Mouse (Mus musculus) left cerebral cortex, postnatal 10 days (tissue): ENCODE measurements at regions not wholly inside any gene's neighbourhood (a gene's known extent, or its start where the extent isn't known, plus 50 kb on each side); places are given as distances from the start of the nearest gene placed in this dataset.
A peak's percentile ranks its signal among the peaks of the same experiment; 100 is the strongest.

ENCODE experiments used
- DNase-seq, 2 experiments: peaks; one replicate each; pipeline ENCODE4 v3.0.0; 2021 to 2022; ENCODE audit warnings: low spot score in 2 of 2, mixed read lengths in 1 of 2; ENCODE audit errors: extremely low spot score in 1 of 2
- intact Hi-C: fragments of 180-260 bp; cut with DNase I; formaldehyde crosslinking; loops from one replicate; pipeline ENCODE4 v1.15.1; 2025

GRCm38 (mm10) chr8:89707341-89707928 is 640.7 kb downstream of the Tox3 start:
- DNase-seq: peak in 1 of 2 experiments; percentile 1
- intact Hi-C loops: no loop called here

- intact Hi-C loops: no loop called here
- DNase-seq: no peak
Observed at GRCm38 (mm10) chr8:89685696-89686095, 641.7 kb upstream of the Sall1 start.

- no peak for DNase-seq
- intact Hi-C loops: no loop called here
Observed at GRCm38 (mm10) chr8:89680937-89681336, 637.0 kb upstream of the Sall1 start.

GRCm38 (mm10) chr8:89680341-89680740 is 636.4 kb upstream of the Sall1 start:
- DNase-seq: no peak
- intact Hi-C loops: no loop called here

DNA sequence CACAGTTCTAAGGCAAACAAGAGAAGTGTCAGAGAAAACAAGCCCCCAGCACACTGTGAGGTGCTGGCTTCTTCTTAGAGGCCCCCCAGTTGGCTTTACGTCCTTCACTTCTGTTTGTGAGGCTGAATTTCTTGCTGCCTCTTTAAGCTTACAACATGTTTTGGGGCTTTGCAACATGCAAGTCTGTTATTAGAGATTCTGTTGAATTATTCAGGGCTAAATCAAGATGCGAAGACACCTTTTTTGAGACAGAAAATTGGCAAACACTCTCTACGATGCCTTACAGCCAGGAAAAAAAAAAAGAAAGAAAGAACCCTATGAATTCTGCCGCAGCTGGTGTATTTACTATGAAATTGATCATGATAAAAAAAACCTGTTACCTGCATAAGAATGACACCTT is 635.6 kb upstream of the Sall1 start:
- intact Hi-C loops: no loop called here
- DNase-seq: no peak

DNA sequence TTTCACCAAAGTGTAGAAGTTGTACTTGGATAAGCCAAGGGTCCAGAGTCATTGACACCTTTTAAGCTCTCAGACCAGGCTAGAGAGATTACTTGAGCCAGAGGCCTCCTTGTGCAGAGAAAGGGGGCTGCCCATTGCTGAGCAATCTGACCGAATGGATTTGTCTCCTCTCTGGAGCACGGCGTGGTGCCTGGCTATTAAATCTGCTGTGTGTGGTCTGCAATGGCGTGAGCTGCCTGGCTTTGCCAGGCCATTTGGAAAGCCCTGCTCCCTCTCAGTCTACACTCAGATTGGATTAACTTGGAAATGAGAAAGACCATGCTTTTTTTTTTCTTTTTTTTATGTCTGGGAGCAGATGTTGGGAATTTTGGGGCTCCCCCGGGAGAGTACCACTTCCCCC is 633.3 kb upstream of the Sall1 start:
- intact Hi-C loops: no loop called here
- DNase-seq: no peak

DNA sequence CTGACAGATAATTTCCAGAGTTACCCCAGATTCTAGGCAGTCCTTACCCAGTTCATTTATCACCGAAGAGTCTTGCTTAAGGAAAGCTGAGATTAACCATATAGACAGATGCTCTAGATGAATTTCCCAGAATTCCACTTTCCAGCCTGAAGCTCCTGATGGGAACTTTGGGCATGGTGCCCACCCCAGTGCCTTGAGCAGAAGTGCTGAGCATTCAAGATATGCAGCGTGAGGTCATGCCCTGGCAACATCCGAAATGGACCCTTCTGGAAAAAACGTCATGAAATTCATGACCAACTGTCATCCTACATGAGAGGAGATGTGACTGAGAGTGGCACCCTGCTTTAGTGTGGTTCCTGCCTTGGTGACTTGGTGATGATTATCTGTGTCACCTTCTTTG is 629.9 kb upstream of the Sall1 start:
- intact Hi-C loops: no loop called here
- no peak for DNase-seq

DNA sequence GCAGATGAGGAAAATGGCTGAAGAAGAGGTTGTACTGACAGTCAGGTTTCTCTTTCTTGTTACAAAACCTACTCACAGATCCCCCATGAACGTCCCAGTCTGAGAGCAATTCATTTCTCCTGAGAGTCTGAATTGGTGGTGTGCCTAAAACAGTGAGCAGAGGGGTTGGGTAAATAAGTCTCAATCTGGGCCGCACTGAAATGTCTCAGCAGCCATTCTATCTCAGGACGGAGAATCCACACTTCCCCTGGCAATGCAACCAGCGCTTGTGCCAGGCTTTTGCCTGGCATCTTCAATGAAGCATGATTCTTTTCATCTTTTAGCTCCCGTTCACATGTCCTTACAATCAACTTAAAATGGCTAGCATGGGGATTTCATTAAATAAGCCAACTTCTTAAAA is 628.7 kb upstream of the Sall1 start:
- DNase-seq: no peak
- intact Hi-C loops: no loop called here

DNA sequence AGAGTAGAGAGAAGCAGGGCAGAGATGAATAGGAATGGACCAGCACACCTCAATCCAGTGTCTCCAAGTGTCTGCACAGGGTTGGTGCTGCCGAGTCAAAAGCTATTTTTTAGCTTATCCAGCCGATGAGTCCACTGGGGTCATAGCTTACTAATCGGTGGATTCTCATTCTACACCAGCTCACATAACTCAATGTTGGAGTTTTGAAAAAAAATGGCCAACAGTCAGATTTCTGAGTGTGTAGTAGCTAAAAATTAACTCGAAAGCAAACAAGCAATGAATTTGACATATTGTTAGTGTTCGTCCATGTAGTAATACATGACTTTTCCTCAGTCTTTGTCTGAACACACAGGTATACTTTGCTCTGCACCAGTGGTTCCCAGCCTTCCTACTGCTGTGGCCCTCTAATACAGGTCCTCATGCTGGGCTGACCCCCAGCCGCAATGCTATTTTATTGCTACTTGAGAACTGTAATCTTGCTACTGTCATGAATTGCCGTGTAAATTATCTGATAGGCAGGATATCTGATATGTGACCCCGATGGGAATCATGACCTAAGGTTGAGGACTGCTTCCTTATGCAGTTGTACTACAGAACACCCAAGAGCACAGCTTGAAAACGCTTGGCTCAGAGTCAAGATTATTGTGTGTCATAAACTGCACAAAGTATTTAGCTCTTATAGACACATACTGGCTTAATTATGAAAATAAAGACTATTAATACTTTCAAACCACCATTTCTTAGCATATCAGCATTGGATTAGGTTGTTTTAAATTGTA is 621.1 kb upstream of the Sall1 start:
- intact Hi-C loops: no loop called here
- DNase-seq: no peak

- DNase-seq: no peak
- intact Hi-C loops: no loop called here
Observed at GRCm38 (mm10) chr8:89663859-89664258, 619.9 kb upstream of the Sall1 start.

DNA sequence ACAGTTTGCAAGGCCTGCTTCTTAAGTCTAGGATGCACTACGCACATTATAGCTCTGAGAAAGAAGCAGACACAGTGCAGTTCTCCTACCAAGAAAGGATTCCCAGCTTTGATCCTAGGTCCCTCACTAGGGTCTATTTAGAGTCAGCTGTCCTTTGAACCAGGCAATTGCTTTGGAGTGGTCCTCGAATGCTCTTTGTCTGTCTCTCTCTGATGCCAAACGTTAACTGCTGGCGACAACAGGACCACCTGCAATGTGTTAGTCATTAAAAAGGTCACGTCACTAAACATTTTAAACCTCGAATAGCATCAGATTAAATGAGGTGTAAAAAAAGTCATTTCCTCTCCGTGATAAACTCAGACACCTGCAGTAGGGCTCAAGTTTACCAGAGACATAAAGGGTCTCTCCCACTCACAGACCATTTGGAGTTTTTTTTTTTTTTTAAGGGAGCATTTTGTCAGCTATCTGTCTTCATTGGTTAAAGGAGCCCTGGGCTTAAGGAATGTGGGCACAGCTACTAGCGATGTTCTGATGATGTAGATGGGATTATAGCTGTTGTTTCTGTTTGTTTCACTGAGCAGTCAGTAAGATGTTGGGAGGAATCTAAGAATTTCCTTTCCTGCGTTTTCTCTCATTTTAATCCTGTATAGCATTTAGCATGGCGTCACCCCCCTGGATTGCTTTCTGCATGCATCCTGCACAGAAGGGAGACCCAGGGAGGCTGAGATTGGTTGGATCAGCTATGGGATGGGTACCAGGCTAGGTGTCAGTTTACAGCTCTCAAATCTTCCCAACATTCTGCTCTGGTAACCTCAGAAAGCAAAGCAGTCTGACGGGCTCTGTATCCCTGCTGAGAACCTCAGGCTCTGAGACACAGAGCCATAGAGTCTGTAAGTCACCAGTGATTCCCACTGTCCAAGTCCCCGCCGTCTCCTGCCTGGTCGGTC is 615.3 kb upstream of the Sall1 start:
- DNase-seq: no peak
- intact Hi-C loops: no loop called here

GRCm38 (mm10) chr8:89655369-89655768 is 611.4 kb upstream of the Sall1 start:
- DNase-seq: no peak
- intact Hi-C loops: no loop called here

DNA sequence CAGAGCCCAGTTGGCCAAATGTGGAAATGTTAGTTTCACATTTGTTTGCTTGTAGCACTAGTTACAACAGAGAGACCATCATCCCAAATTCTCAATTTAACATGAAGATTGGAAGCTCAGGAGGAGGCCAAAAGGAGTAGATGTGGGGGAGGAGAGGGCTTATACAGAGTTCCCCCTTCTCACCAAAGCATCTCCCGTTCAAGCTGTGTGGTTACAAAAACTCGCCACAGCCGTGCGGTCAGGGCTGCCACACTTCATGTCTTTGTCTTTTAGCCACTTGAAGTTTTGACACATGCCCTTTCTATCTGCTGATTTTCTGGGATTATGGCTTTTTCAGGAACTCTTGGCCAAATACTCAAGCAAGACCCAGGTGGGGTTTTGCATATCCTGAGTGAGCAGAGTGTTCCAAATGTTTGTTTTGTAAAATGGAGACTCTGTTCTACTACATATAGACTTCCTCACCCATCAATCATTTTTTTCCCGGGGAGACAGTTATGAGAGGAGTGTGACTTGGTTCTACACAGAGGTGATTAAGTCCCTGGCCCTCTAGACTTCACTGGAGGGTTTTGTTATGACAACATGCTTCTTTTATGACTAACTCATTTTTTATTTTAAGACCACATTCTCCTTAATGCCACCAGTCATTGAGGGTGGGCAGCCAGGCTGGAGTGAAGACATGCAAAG is 605.4 kb upstream of the Sall1 start:
- no peak for DNase-seq
- intact Hi-C loops: no loop called here

DNA sequence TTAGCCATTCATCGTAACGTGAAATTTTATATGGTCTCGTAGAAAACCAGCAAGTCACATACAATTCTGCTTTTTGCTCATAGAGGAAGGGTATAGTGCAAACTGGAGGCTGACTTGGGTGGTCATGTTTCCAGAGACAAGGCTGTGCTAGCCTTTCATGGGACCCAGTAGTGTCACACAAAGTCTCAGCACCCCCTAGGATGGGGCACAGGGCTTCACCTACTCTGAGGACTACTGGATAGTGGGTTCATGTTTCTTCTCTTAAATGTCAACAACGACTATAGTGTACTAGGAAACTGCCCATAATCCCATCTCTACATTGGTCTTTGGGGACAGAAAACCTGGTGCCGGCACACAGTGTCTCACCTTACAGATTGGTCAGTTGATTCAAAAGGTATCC is 603.0 kb upstream of the Sall1 start:
- intact Hi-C loops: no loop called here

DNA sequence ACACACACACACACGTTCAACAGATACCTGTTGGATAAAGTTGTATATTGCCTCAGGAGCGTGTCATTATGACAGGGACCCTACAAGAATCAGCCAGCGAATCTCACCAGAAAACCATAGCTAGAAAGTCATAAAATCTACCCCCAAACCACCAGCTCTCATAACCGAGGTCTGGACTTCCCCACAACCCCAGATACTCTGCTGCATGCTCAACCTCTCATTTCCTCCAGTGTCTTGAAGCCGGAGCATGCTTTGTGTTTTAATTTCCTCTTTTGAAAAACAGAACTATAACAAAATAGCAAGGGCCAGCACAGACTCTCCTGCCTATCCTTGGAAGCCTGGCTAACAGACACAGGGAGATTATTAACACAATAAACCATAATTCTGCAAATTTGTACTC is 597.4 kb upstream of the Sall1 start:
- DNase-seq: no peak
- intact Hi-C loops: no loop called here

More for the DNA sequence above, 603.0 kb upstream of the Sall1 start:
- DNase-seq: no peak

- no peak for DNase-seq
- intact Hi-C loops: no loop called here
Observed at GRCm38 (mm10) chr8:89634864-89635263, 590.9 kb upstream of the Sall1 start.

DNA sequence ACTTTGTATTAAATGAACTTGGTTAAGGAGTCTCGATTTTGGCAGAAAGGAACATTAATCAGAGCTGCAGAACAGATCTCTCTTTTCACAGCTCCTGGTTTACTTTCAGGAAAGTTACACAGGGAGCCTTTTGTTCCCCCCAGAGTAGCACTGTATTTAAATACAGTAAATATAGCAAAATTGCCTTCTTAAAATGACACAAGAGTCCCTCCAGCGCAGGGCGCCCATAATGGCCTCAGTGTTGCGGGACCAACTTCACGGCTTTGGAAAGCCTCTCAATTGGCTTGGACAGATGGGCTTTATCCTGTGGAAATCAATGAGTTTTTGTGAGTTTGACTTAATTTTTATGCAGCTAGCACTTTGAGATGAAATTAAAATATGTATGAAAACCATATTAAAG is 588.3 kb upstream of the Sall1 start:
- intact Hi-C loops: no loop called here
- DNase-seq: no peak

DNA sequence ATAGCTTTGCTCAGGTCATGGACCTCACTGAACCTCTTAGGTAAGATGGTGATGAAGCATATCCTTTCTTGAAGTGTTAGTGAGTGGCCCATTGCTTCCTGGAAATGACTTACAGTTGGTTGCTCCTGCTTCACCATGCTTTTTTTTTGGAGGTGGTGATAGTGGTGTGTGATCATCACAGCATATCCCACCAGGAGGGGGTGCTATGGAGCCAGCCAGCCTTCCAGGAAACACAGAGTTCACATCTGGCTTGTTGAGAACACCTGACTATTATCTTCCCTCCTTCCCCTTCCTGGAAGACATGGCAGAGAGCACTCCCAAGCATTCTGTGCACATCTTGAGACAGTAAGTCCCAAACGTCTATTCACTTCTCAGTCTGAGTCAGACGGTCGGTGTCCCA is 586.6 kb upstream of the Sall1 start:
- intact Hi-C loops: no loop called here
- DNase-seq: no peak

GRCm38 (mm10) chr8:89618089-89618488 is 574.1 kb upstream of the Sall1 start:
- intact Hi-C loops: no loop called here
- DNase-seq: no peak
